Mouse (Mus musculus): ENCODE data around the gene Enpp5.

The Enpp5 gene

DNA sequence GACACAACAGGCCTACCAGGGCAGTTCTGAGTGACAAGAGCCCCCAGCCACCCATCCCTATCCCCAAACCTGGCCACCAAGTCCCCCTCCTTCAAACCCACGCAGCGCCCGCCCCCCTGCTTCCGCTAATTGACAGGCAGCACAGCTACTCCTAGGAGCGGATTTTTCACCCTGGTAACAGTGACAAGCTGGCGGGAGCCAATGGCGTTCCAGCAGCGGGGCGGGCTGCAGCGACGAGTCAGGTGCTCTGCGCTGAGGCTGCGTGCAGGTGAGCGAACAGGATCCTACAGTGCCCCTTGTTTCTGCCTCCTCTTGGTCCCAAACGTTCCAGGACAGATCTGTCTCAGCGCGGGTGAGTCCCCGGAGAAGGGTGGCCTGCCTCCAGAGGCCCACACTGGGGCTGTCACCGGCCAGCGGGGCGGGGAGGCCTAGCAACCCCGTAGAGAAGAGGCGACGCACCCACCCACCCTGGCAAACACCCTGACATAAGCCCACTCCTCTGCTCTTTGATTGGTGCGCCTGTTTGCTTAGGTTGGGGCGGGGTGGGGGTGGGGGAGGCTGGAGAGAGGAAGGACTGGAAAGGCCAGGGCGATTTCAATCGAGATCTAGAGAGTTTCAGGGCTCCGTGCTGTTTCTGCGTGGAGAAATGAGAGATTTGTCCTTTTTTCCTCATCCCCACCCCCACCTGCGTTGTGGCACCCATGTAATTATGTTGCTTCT lies at the start of gene Enpp5:
TSS of gene Enpp5 (plus strand) at position 183 of the 720 bp plus-strand sequence.
- DNase-seq (ENCODE audit: low spot score), result peak; percentile 72

GRCm38 (mm10) chr17:44029616-44030015 lies 49.0 kb upstream of the Enpp5 start:
- DNase-seq (ENCODE audit: low spot score), result no peak

DNA sequence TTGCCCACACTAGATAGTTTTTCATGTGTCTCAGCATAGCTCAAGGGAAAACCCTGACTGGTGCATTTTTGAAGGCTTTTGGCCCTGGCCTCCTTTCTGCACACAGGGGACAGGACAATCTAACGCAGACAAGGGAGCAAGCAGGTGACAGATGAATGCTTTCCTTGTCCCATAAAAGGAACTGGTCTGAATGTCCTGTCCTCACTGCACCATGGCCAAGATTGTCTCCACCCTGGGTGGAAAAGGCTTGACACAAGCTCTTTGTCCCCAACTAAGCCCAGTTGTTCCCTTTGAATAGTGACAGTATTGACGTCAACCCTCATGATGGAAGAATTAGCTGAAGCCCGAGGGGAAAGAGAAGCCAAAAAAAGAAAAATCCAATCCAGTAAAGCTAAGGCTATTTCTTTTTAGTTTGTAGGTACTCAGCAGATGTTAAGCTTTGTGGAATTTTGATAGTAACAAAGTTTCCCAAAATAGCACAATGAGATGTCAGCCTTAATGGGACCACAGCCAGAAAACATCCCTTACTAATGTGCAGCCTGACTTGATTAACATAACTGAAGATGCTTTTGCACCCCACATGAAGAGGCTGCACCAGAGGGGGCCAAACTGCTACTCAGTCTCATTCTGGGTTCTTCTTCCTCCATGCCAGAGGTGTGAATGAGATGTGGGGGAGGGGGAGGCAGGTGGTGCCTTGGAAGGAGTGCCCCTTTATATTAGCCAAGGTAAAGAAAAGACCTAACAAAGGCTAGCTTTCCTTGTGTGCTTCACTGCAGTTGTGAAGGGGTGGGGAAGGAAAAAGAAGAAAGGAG lies 47.6 kb upstream of the Enpp5 start:
- DNase-seq (ENCODE audit: low spot score), result no peak

- no peak for DNase-seq (ENCODE audit: low spot score)
Observed at GRCm38 (mm10) chr17:44035005-44035404, 43.6 kb upstream of the Enpp5 start.

DNA sequence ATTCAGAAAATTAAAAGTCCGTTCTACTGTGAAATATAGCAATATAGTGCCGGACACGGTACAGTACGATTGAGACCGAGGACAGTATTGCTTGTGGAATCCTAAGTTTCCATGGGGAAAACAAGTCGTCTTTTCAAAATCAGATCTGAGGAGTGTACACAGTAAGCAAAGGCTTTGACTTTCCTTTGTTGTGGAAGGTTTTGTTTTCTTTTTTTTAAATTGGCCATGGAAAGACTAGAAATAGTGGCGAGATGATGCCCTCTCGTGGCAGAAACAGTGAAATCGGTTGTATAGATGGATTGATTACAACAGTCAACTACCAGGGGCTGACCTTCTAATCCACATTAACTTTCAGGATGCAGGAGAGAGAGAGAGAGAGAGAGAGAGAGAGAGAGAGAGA lies 40.0 kb upstream of the Enpp5 start:
- DNase-seq (ENCODE audit: low spot score), result peak; percentile 79

DNA sequence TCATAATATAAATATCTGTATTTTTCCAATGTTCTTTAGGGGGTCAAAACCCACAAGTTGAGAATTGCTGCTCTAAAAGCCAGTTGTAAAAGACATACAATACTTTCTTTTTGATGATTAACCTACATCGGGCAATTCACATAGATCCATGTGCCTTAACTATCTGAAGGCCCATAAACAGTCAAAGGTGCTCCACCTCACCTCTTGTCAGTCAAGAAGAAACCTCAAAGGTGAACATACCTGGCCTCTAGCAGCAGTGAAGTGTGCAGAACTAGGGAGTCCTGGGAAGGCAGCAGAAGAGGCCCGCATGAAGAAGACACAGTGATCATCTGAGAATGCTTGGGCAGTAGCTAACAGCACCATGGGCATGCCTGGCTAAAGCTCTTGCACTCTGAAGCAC lies 38.2 kb upstream of the Enpp5 start:
- DNase-seq (ENCODE audit: low spot score), result no peak

GRCm38 (mm10) chr17:44042301-44042700 lies 36.3 kb upstream of the Enpp5 start:
- DNase-seq (ENCODE audit: low spot score), result peak; percentile 77

GRCm38 (mm10) chr17:44042861-44043260 lies 35.8 kb upstream of the Enpp5 start:
- peak; percentile 87 for DNase-seq (ENCODE audit: low spot score)

- no peak for DNase-seq (ENCODE audit: low spot score)
Observed at GRCm38 (mm10) chr17:44053427-44053826, 25.2 kb upstream of the Enpp5 start.

- DNase-seq (ENCODE audit: low spot score), result no peak
Observed at GRCm38 (mm10) chr17:44057123-44057522, 21.5 kb upstream of the Enpp5 start.

GRCm38 (mm10) chr17:44058145-44058544 lies 20.5 kb upstream of the Enpp5 start:
- DNase-seq (ENCODE audit: low spot score), result no peak

DNA sequence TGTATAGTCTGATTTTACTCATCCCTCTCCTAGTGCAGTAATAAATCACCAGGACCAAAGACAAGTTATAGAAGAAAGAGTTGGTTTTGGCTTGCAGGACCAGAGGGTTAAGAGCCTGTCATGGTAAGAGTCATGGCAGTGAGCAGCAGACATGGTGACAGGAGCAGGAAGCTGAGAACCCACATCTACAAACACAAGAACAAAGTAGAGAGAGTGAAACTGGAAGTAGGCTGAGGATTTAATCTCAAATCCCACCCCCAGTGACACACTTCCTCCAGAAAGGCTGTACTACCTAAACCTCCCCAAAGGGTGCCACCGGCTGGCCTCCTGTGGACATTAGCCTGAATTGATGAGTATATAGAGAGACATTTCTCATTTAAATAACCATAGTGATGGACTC lies 17.8 kb upstream of the Enpp5 start:
- DNase-seq (ENCODE audit: low spot score), result no peak

DNA sequence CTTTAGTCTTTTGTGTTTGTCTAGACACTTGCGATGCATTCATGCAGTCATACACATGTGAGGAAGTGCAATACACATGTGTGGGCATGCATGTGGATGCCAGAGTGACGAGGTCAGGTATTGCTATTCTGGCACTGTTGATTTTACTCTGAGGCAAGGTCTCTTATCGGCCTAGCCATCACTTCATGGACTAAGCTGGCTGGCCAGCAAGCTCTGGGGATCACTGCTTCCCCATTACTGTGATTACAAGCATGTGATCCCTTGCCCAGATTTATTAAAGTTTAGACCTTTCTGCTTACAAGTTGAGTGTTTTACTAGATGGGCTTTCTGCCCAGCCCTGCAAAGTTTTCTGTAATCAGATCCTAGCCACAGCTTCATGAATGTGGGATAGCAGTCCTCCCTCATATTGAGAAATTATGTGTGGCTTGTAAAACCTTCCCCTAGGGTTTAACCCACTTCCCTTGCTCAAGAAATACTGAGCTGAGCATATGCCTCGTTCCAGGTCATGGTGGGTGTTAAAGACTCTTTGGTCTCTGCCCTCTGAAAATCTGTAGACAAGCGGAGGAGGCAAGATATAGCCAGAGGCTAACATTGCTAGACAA lies 17.2 kb upstream of the Enpp5 start:
- peak; percentile 46 for DNase-seq (ENCODE audit: low spot score)

DNA sequence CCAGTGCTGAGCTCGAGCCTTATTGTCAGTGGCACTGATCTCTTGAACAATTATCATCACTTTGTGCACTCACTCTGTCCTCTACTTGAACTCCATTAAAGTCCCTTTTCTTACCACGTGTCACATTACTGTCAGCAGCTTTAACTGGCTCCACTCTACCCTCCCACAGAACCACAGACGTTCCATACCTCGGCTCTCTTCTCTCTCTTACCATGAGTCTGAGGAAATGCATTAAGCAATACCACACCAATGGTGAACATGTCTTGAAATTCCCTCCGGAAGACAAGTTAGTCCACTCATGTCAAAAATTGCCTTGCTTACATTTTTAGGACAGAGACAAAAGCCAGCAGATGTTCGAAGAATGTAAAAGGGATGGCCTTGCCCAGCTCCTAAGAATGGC lies 9.7 kb upstream of the Enpp5 start:
- DNase-seq (ENCODE audit: low spot score), result no peak

GRCm38 (mm10) chr17:44071680-44072079 lies 6.9 kb upstream of the Enpp5 start:
- DNase-seq (ENCODE audit: low spot score), result peak; percentile 32

- peak; percentile 71 for DNase-seq (ENCODE audit: low spot score)
Observed at GRCm38 (mm10) chr17:44075601-44076000, 3.0 kb upstream of the Enpp5 start.

GRCm38 (mm10) chr17:44076051-44076680 lies 2.4 kb upstream of the Enpp5 start:
- DNase-seq (ENCODE audit: low spot score), result peak; percentile 82

- DNase-seq (ENCODE audit: low spot score), result no peak
Observed at GRCm38 (mm10) chr17:44077146-44077842, 1.3 kb upstream of the Enpp5 start.

- no peak for DNase-seq (ENCODE audit: low spot score)
Observed at GRCm38 (mm10) chr17:44077843-44078160, 811 bp upstream of the Enpp5 start.

DNA sequence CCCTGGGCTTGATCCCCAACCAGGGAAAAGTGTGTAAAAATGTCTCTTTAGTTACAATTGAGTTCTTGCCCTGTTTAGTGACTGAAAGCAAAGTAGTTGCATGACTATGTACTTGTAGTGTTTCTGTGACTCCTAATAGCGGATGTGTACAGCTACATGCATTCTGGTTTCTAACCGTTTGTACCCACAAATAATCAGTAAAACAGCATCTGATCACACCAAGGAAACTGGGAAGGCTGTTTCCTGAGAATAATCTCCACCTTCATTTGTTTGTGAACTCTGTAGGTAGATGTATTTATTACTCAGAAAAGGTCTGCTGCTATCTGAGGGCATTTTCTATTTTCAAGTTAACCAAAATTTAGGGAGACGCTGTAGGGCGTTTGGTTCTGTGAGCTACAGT lies 4.5 kb downstream of the Enpp5 start:
- DNase-seq (ENCODE audit: low spot score), result no peak

DNA sequence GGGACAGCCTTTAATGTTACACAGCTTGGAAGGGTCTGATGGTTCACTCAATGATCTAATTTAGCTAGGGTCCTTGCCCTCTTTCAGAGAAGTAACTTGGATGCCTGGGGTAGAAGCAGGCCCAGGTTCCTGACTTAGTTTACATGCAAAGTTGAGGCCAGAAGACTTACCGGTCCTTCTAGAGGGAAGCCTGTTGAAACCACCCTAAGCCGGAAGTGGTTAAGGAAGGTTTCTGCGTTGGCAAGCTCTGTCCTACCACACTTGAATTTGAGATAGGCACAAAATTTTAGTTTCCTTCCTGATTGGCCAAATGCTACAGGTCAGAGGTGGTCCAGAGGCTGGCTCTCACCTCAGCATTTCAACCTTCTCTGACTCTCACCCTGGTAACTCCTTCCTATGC lies 9.6 kb downstream of the Enpp5 start:
- no peak for DNase-seq (ENCODE audit: low spot score)

GRCm38 (mm10) chr17:44090916-44091315 lies 12.3 kb downstream of the Enpp5 start:
- DNase-seq (ENCODE audit: low spot score), result peak; percentile 60
